Mouse (Mus musculus) common myeloid progenitor, adult 5-6 weeks (primary cell): ENCODE data around the gene Lsp1. TPM values are rescaled to one million over a fixed set of nuclear protein-coding genes. Genes with fewer than 3 reads are reported as not detected.

Source experiments
- ATAC-seq: replicated peaks from 2 replicates; pipeline ENCODE4 v1.8.0; 2016; ENCODE audit warnings: low read depth, mild to moderate bottlenecking, moderate TSS enrichment, inconsistent platforms; ENCODE audit not compliant: poor library complexity, severe bottlenecking
- total RNA-seq: library from RNA; stranded (forward); fragments of 200-1000, 187-1606 nt; gene quantifications from 2 replicates; pipeline ENCODE4 v1.2.3, GENCODE M21; 2017

Gene Lsp1
- total RNA-seq, 1 experiment from 2014 or later = 108 TPM

DNA sequence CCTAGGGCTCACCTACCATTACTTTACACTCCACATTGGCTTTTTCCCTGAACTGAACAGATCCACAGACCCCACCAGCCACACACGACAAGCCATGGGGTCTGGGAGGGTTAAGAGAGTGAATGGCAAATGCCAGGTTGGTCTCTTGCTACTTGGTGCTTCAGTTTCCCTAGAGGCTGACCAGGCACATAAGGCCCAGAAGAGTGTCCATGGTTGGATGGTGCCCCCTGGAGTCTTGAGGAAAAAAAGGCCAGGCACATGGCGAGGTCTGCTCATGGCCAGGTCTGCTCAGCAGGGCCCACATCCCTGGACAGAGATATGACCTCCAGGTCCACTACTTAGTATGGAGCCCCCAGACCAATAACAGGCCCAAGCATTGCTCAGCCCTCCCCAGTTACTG lies 37.2 kb downstream of the Lsp1 start:
- peak; percentile 61; the same call in 1 of the 2 replicates for ATAC-seq

DNA sequence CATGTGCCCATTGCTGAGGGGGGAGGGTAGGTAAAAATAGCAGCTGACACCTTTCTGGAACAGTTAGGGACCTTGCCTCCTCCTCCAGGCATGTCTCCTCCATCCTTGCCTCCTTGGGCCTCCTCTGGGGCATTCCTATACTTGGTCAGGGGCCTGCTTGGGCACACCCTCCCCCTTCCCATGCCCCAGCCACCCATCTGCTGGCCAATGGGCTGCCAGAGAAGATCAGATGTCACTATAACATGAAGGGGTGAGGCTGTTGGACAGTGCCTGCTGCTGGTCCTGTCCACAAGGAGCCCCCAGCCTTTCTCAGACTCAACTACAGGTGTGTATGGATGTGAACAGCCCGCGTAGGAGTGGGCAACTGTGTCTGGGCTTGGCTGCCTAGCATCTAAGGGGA lies 38.0 kb downstream of the Lsp1 start, which contains the start of gene Tnnt3:
Tnnt3 (plus strand) TSS at position 262 of the 400 bp plus-strand sequence.
- ATAC-seq = no peak

DNA sequence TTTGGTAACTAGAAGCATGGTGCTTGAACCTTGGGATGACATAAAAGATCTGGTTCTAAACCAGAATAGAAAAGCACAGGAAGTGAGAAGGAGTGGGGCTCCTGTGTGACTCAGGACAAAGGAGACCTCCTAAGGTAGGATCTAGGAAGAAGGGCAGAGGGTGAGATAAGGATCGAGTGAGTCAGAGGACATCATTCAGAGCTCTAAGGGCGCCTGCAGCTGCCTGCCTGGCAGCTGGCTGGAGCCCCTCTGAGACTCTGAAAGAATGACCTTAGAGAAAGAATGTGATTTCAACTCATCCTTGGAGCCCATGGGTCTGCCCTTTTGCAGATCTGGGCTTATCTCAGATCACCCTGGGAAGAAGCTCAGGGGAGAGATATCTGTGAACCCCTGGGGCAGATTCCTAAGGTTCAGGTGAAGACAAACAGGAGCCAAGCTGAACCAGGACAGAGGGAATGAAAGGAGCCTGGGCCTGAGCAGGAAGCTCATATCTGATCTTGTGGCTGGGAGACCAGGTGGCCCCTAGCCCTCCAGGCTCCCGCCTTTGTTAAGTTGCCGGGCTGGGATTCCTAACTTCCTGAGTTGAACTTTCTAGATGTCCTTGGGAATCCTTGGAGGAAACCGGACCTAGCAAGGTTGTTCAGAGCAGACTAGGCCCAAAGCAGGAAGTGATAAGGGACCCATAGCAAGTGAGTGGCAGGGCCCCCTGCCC lies 38.6 kb downstream of the Lsp1 start:
- no peak for ATAC-seq

DNA sequence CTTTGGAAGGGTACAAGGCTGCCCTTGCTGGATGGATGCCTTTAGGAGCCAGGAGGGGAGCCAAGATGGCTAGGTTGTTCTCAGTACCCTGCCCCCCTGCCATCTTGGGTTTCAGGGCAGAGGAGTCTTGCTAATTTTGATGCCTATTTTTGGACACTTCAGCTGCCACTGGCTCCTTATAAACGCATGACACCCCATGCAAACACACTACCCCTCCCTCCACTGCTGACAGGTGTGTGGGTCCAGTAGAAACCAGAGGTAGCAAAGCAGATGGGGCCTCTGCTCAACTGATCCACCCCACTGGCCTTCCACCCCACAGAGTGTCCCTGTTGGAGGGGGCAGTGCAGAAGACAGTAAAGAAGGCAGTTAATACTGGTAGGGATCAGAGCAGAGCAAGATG lies 39.4 kb downstream of the Lsp1 start:
- ATAC-seq = no peak

DNA sequence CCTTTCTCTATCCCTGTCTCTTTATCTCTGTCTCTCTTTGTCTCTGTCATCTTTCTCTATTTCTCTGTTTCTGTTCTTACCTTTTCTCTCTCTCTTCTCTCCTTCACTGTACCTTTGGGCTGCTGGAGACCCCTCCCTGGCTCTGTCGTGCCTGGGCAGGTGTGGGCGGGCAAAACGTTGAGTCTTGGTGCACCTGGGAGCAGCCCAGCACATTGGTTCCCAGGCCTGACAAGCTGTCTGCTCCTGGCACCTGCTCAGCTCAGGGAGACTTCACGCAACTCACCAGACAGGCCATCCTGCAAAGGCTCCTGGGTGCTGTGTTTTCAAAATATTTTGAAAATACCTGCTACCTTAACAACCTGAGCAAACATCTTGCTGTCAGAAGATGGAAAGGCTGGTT lies 42.6 kb downstream of the Lsp1 start:
- ATAC-seq = no peak

DNA sequence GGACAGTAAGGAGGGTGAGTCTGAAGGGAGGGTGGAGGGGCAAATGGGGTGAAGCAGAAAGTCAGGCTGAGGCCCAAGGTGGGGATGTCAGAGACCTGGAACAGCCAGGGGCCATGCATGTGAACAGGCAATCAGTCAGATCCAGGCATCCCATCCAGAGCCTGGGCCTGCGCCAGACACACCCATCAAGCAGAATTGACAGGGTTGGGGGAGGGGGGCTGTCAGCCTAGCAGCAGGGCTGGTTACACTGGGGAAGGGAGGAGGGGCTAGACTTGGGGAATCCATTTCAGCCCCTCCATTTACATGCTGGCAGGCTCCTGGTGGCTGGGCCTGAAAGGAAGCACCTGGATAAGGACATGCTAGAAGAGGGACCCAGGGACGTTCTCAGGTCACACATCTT lies 45.3 kb downstream of the Lsp1 start:
- no peak for ATAC-seq

DNA sequence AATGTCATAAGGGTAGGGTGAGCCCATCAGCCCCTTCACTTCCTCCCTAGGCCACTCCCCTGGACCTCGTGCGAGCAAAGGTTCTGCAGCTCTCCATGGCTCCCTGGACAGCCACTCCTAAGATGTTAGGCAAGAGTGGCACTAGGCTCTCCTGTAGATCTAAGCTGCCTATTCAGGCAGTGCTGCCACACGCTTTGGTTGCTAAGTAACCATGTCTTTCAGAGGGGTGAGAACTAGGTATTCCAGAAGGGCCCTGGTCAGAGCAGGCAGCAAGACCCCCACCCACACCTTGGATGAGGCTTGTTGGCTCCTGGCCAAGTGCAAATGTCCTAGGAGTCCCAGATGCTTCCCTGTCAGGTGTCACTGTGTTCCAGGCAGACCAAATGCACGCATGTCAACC lies 45.9 kb downstream of the Lsp1 start:
- no peak for ATAC-seq

DNA sequence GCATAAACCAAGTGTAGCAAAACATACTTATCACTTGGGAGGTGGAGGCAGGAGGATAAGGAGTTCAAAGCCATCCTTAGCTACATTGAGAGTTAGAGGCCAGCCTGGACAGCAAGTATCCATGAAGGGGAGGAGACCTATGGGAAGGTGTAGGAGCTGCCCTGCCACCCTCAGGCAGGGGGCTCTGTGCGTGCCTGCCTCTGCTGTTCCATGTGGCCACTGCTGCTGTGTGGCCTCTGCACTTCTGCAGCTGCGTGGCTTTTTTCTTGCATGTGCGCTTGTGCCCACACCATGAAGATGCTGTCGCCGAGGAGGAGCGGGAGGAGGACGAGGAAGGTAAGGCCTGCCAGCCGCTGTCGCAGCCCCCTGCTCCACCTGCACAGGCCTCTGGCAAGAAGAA lies 46.8 kb downstream of the Lsp1 start:
- ATAC-seq = no peak

DNA sequence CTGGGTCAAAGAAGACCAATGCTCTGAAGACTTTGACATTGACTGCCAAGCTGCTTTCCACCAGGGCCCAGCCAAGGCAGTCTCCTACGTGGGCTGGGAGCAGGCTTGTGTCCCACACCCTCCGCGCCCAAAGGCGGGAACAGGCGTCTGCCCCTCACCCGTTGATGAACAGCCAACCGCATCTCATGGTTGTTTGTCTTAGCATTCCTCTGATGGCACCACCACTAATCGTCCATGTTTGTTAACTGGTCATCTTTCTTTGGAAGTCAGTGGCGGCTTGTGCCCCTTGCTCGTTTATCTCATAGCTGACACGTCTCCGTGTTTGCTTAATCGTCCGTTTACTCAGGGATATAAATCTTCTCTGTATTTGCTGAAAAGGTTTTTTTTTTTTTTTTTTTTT lies 48.9 kb downstream of the Lsp1 start:
- ATAC-seq = no peak

DNA sequence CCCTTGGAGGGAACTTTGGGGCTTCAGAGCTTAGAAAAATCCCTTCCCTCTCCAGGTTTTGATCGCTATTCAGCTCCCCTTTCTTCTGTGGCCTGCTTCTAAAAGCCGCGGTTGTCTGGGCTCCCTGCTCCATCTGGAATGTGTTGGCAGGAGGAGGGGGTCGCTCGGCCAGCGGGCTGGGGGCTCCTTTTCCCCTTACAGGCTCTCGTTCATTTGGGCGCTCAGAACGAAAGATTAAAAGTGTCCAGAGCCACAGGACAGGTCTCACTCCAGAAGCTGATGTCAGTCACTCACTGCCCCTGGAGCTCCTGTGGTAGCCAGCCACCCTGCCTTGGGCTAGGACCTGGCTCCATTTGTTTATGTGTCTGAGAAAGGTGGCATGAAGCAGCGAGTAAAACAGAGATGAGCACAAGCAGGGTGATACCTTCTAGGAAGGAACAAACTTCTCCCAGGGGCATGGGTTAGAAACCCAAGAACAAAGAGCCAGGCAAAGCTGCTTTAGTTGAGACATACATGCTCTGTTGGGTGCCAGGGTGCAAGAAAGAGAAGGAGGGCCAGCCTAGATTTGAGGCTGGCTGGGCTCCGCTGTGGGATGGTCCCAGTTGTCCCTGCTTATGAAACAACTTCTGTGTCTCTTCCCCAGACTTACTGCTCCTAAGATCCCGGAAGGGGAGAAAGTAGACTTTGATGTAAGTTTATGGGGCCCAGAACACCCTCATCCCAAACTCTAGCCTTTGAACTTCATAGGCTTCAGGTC lies 49.6 kb downstream of the Lsp1 start:
- ATAC-seq = no peak

DNA sequence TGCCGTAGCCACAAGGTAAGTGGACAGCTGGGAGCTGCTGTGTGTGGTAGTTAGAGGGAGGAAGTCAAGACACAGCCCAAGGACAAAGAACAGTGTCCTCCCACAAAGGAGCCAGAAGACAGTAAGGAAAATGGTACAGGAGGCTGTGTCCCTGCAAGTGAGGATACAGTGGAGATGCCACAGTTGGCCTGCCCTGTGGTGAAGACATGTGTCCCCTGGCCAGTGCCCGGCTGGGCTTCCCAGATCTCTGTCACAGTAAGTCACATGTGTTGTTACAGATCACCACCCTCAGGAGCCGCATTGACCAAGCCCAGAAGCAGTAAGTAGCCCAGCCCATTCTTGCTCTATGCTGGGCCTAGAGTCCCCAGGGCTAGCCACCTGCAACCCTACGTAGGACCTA lies 53.4 kb downstream of the Lsp1 start:
- no peak for ATAC-seq

DNA sequence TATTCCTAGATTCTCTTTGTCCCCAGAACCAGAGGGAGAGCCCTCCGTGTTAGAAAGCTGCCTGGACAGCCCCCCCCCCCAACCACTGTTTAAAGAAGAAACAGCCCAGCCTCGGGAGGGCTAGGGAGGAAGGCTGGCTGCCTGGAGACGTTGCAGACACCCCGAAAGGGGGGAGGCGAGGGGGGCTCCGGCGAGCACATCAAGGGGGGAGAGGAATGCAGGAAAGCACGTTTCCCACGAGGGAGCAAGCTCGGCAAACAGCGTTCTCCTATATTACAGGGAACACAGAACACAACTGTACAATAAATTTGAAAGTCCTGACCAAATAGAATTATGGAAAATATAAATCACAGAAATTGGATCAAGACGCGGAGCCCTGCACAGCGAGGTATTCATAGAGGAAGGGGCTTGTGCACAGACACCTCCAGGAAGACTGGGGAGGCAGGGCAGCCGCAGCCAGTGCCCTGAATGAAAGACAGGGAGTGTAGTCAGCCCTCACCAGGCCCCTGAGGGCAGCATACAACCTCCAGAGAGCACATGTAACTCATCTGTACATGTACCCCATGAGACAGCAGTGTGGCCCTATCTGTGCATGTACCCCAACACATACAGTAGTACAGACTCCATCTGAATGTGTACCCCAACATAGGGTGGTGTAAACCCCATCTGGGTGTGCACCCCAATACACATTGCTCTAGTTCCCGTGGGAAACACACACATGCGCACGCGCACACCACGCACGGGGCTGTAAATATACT lies 55.8 kb downstream of the Lsp1 start:
- no peak for ATAC-seq

DNA sequence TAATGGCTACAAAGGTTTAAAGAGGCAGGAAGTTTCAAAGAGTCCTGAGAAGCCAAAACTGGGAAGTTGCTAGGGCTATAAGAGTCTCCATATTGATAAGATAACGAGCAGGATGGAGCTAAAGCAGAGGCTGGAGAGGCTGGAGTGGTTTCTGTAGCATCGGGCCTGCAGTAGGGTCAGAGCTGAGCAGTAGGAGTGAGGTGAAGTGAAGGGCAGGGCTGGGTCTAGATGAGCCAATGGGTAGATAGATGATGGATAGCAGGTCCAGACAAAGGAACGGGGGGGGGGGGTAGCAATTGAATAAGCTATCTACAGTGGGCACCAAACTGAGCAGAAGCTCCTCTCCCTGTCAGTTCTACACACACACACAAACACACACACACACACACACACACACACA lies 56.9 kb downstream of the Lsp1 start:
- ATAC-seq = no peak

DNA sequence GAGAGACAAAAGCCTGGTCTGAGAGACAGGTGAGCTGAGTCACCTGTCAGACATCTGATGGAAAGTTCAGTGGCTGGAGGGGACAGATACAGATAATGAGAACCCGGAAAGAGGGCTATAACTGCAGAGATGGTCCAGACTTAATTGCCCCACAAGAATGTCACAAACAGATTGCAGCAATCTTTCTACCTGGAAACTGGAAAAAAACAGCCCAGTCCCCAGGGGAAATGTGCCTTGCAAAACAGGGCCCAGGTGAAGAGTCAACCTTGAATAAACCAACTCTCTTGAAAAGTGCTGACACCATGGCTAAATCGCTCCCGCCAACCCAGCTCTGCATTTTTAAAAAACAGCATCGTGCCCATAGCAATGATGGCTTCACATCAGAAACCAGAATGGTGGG lies 59.7 kb downstream of the Lsp1 start:
- ATAC-seq = no peak

DNA sequence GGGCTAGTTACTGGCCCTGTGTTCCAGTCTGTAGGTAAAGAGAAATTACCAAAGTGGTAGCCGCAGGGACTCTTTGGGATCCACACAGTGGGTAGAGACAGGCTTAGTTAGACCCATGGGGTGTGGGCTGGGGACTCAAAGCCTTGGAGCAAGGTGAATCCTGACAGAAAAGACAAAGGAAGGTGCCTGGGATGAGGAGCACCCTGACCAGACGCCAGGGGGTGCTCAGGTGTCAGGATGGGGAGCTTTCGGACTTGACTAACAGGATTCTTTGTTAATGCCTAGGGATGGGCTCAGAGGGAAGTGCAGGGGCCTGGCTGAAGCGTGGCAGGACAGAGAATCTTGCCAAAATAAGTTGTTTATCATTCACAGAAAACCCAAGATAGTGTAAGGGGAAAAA lies 61.7 kb downstream of the Lsp1 start:
- ATAC-seq = no peak; the same call in 1 of the 2 replicates

DNA sequence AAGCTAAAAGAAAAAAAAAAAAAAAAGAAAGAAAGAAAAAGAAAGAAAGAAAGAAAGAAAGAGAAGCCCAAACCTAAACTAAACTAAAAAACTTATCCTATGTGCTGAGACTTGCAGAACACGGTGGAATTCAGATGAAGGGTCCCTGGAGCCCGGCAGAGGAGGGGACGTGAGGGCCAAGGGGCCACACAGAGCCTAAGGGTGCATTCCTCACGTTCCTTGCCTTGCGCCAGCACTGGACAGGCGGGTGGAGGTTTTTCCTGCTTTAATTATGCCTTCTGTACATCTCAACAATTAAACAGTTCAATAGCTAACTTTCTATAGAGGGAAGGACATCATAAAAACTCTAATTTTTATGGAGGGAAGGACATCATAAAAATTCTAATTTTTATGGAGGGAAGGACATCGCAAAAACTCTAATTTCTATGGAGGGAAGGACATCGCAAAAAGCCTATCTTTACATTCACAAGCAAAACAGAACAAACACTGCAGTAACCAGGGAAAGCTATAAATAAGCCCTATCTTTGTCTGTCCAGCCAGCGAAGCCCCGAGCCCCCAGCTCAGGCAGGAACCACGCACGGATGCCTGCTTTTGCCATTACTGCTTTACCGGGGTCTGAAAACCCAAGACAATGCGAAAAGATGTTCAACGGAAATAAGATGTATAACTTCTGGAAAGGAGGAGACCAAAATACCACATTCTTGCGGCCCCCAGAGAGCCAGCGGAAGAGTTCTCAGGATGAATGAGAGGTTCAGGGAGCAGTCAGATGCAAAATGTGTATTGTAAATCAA lies 62.8 kb downstream of the Lsp1 start:
- ATAC-seq = no peak

DNA sequence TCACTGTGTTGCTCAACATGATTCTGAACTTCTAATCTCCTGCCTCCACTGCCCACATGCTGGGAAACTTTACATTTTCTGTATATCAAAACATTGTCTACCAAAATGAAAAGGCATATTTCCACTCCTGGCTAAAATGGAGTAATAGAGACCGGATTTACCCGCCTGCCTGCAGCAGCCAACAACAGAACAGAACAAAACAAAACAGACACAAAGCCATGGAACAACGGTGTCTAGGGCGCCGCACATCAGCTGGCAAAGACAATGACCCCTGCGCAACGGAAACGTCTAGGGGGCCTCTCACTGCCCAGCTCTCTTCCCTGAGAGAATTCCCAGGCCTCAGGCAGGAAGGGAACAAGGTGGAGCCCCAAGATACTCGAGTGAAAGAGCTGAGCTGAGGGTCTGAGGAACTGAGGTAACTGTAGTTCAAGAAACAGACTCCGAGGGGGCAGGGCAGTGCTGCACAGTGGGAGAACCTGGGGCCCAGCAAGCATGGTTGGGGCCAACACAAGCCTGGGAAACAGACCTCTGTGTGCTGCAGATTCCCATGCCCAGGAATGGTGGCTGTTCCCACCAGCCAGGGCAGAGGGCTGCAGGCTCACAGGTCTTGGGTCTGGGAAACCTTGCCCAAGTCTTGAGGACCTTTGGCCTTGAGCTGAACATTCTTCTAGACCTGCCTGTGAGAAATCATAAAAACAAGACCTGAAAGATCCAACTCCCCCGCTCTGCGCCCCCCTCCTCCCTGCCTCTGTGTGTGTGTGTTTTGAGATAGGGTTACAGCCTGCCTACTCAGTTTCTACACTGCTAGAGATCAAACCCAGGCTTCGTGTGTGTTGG lies 65.0 kb downstream of the Lsp1 start:
- ATAC-seq = no peak

DNA sequence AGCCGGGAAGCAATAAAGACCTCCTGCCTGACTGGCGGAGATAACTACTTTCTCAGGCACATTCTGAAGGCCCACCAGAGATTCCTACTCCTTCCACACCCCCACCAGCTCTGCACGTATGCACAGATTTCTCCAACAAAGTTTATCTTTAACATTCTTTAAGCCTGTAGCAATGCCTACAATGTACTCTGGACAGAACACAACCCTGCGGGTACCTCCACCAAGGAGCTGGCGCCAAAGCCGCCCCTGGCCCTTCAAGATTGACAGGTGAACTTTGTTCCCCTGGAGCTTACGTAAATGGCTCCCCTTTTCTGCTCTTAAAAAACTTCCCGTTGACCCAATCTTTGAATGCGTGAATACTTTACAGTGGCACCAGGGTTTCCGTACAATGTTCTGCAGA lies 68.7 kb downstream of the Lsp1 start:
- no peak for ATAC-seq

DNA sequence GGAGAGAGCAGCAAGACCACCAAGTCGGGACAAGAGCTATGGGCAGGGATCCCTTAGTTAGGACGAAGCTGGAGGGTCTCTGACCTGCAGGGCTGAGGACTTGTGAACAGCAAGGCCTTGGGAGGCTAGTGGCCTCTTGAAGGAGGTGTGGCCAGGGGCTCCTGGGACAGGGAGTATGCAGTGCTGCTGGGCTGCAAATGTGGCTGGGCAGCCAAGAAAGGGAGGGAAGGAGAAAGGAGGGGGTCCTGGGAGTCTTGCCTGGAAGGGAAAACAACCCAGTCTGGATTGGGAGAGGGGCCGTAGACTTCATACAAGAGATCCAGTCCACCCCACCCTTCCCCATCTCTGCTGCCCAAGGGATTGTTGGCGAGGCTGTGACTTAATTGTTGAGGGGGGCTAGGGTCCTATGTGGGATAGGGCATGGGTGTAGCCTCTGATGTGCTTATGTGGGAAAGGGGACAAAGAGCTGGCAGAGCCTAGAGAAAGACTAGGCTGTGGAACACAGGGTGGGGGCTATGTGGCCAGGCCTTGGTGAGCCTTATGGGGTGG lies 71.4 kb downstream of the Lsp1 start:
- no peak for ATAC-seq
